In the genomic region with DNA sequence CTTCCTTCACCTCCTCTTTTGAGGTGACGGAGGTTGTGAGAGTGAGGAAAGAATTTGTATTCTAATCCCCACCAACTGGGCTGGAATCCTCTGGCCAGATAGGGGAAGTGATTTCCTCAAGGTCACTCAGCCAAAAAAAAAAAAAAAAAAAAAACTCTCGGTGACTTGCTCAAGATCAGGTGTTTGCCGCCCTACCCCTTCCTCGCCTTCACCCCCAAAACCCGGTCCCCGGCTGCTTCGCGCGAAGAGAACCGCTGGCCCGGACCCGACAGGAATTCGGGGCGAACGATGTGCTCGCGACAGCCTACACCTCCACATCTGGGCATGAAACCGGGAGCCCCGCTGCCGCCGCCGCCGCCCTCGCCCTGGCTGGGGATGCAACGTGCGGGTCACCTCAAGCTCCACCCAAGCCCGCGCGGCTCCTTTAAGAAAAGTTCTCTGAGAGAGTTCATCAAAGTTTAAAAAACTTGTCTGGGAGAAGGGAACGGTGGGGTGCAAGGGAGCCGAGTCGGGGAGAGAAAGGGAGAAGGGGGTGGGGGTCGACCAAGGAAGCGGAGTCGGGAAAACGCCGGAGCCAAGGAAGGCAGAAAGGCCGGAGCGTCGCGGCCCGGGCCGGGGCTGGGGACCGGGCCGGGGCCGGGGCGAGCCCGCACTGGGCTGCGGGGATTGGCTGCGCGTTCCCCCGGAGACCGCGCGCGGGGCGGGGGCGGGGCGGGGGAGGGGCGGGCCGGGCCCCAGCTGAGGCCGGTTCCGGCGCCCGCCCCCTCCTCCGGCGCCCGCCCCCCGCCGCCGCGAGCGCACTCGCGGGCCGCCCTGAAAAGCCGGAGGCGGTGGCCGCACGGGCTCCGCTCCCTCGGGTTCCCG, we compare ENCODE assay signal across 8 mouse cellular contexts. TPM values are rescaled to one million over a fixed set of nuclear protein-coding genes. Genes with fewer than 3 reads are reported as not detected.
A peak's percentile ranks its signal among the peaks of the same experiment; 100 is the strongest.
DNase-seq lines count a peak whose midpoint lies in the region; ATAC-seq and TF ChIP-seq lines count a peak whose summit lies in the region.

No protein-coding gene starts in this region.

- peaks cover 23% of the 10 kb centered on the region for H3K4me1 ChIP-seq in forebrain, embryonic 12.5 days
- H3K4me1 ChIP-seq in limb, embryonic 11.5 days (ENCODE audit: control insufficient read depth, insufficient read depth, low read length) = peaks cover 16% of the 10 kb centered on the region; the same call in 1 of the 2 replicates
- H3K4me1 ChIP-seq in midbrain, embryonic 11.5 days (ENCODE audit: control insufficient read depth, insufficient read depth, low read length) = peaks cover 19% of the 10 kb centered on the region
- H3K4me1 ChIP-seq in stomach, postnatal 0 days (replicated peaks; ENCODE audit: control insufficient read depth, insufficient read depth) = no peaks in the 10 kb centered on the region

- peak overlapping the region; percentile 65 for H3K9ac ChIP-seq in forebrain, embryonic 12.5 days
- H3K9ac ChIP-seq in limb, embryonic 11.5 days (ENCODE audit: low read length) = peak overlapping the region; percentile 83
- peak overlapping the region; percentile 75 for H3K9ac ChIP-seq in midbrain, embryonic 11.5 days (ENCODE audit: low read length)
- H3K9ac ChIP-seq in stomach, postnatal 0 days (ENCODE audit: low read length) = peak overlapping the region; percentile 72

- CTCF ChIA-PET in Patski (lab: Charles Lee) = interaction anchor here (2.2 to 2.5 kb wide), 2 partner anchors 24 to 34 kb away, joined by 6 to 8 read pairs; no protein-coding TSS in a partner anchor

- WGBS in forebrain, embryonic 12.5 days = under 1% methylated on average over 55 of the region's 83 CpGs
- WGBS in limb, embryonic 11.5 days = 1% methylated on average over 34 of the region's 83 CpGs
- WGBS in midbrain, embryonic 11.5 days = 0% methylated on average over 40 of the region's 83 CpGs
- under 1% methylated on average over 59 of the region's 83 CpGs for WGBS in stomach, postnatal 0 days

- peak; percentile 64 for ATAC-seq in Patski
- ATAC-seq in forebrain, embryonic 12.5 days (ENCODE audit: low FRiP score) = peak; percentile 88
- peak; percentile 79 for ATAC-seq in limb, embryonic 11.5 days (ENCODE audit: insufficient number of reproducible peaks, low FRiP score, low TSS enrichment, low read depth)
- peak; percentile 89 for ATAC-seq in midbrain, embryonic 11.5 days (ENCODE audit: low FRiP score)
- ATAC-seq in stomach, postnatal 0 days (ENCODE audit: low FRiP score, low TSS enrichment) = peak; percentile 88

- peak overlapping the region; percentile 98 for H3K4me2 ChIP-seq in forebrain, embryonic 12.5 days
- H3K4me2 ChIP-seq in limb, embryonic 11.5 days (ENCODE audit: low read depth, severe bottlenecking) = peak overlapping the region; percentile 96
- H3K4me2 ChIP-seq in midbrain, embryonic 11.5 days = peak overlapping the region; percentile 90
- peak overlapping the region; percentile 95 for H3K4me2 ChIP-seq in stomach, postnatal 0 days (replicated peaks; ENCODE audit: low read depth)

- in situ Hi-C loops in Patski (cut with MboI; ENCODE audit: low pct_unique_long_range_greater_than_20kb) = no loop called here

- H3K36me3 ChIP-seq in forebrain, embryonic 12.5 days (replicated peaks) = no peaks in the 10 kb centered on the region
- no peaks in the 10 kb centered on the region for H3K36me3 ChIP-seq in limb, embryonic 11.5 days (ENCODE audit: control insufficient read depth, insufficient read depth, low read length)
- no peaks in the 10 kb centered on the region for H3K36me3 ChIP-seq in midbrain, embryonic 11.5 days (ENCODE audit: control insufficient read depth, insufficient read depth, low read length)
- no peaks in the 10 kb centered on the region for H3K36me3 ChIP-seq in stomach, postnatal 0 days (ENCODE audit: control insufficient read depth, insufficient read depth, low read length)

- TF ChIP-seq CTCF in Patski (IDR thresholded peaks at IDR 0.05) = no peak
- no peak for TF ChIP-seq CTCF in stomach, postnatal 0 days (IDR thresholded peaks at IDR 0.05; ENCODE audit: low read depth)

- intact Hi-C loops in heart, postnatal 36 days (cut with DNase I) = loop anchor here (2.0 kb wide), 3 partner anchors 15 to 35 kb away; no protein-coding TSS in a partner anchor

- H3K9me3 ChIP-seq in forebrain, embryonic 12.5 days = no peaks in the 10 kb centered on the region
- no peaks in the 10 kb centered on the region for H3K9me3 ChIP-seq in limb, embryonic 11.5 days (ENCODE audit: control insufficient read depth, low read length)
- no peaks in the 10 kb centered on the region for H3K9me3 ChIP-seq in midbrain, embryonic 11.5 days (ENCODE audit: control insufficient read depth, low read length)
- no peaks in the 10 kb centered on the region for H3K9me3 ChIP-seq in stomach, postnatal 0 days (ENCODE audit: control insufficient read depth, low read length)

- no peak overlapping the region for H3K27ac ChIP-seq in forebrain, embryonic 12.5 days
- 0 out of 2 replicates have a peak overlapping the region, but pooled peaks have one; percentile 22 for H3K27ac ChIP-seq in limb, embryonic 11.5 days (replicated peaks; ENCODE audit: low read depth, low read length)
- H3K27ac ChIP-seq in midbrain, embryonic 11.5 days (ENCODE audit: low read depth, low read length) = no peak overlapping the region
- H3K27ac ChIP-seq in stomach, postnatal 0 days (replicated peaks) = peak overlapping the region; percentile 86

- no peak for TF ChIP-seq EP300 in stomach, postnatal 0 days (optimal IDR thresholded peaks at IDR 0.05)

- H3K4me3 ChIP-seq in forebrain, embryonic 12.5 days (replicated peaks) = peak overlapping the region; percentile 67
- peak overlapping the region; percentile 70 for H3K4me3 ChIP-seq in limb, embryonic 11.5 days (ENCODE audit: low read depth, low read length)
- H3K4me3 ChIP-seq in midbrain, embryonic 11.5 days (ENCODE audit: low read depth, low read length) = peak overlapping the region; percentile 63
- H3K4me3 ChIP-seq in stomach, postnatal 0 days (ENCODE audit: low read depth, low read length) = peak overlapping the region; percentile 73

- POLR2A ChIA-PET in Patski (lab: Charles Lee) = interaction anchor here (1.1 to 1.7 kb wide), 3 partner anchors 16 to 42 kb away, joined by 3 to 4 read pairs (median 3); no protein-coding TSS in a partner anchor

- no peaks in the 10 kb centered on the region for H3K27me3 ChIP-seq in Patski
- peaks cover 73% of the 10 kb centered on the region for H3K27me3 ChIP-seq in forebrain, embryonic 12.5 days
- H3K27me3 ChIP-seq in limb, embryonic 11.5 days (ENCODE audit: control insufficient read depth, insufficient read depth, low read length) = peaks cover 7% of the 10 kb centered on the region; the same call in 1 of the 2 replicates
- H3K27me3 ChIP-seq in midbrain, embryonic 11.5 days (ENCODE audit: control insufficient read depth, insufficient read depth, low read length) = peaks cover 30% of the 10 kb centered on the region
- H3K27me3 ChIP-seq in stomach, postnatal 0 days (ENCODE audit: control insufficient read depth, insufficient read depth, low read length) = no peaks in the 10 kb centered on the region

- DNase-seq in 3T3-L1 (ENCODE audit: low read depth, low spot score) = peak; percentile 32
- no peak for DNase-seq in Patski (ENCODE audit: low read depth, low spot score)
- DNase-seq in heart, postnatal 36 days = peak; percentile 67 to 72
- peak; percentile 76 for DNase-seq in limb, embryonic 11.5 days (ENCODE audit: low spot score)
- peak; percentile 94 for DNase-seq in midbrain, embryonic 11.5 days (ENCODE audit: low spot score, missing footprints)
- DNase-seq in stomach, postnatal 0 days (ENCODE audit: low spot score) = peak; percentile 67
- no peak for DNase-seq in frontal cortex, adult 2 months (ENCODE audit: extremely low spot score in 1 of 2, low spot score in 1 of 2)

RNA-seq across cellular contexts. Expression of a gene that starts 0.6 kb away (rescaled TPM):
- 53.9 TPM for polyA plus RNA-seq in Patski (2021)
- polyA plus RNA-seq in forebrain, embryonic 12.5 days (2016; fragmentation: Nextera tagmentation; extraction: Ambion mirVana) = 9.9 and 10.5 TPM in 2 replicates
- total RNA-seq in heart, postnatal 36 days (2021) = 10 to 100 TPM; 35.7 to 37.9 TPM
- 29.7 and 31.5 TPM in 2 replicates for polyA plus RNA-seq in limb, embryonic 11.5 days (2014; fragmentation: Nextera tagmentation; extraction: Ambion mirVana)
- polyA plus RNA-seq in midbrain, embryonic 11.5 days (2014; fragmentation: Nextera tagmentation; extraction: Ambion mirVana) = 19.7 and 24.0 TPM in 2 replicates
- polyA plus RNA-seq in stomach, postnatal 0 days (2015; fragmentation: Nextera tagmentation; extraction: Ambion mirVana) = 18.1 and 19.9 TPM in 2 replicates
- polyA plus RNA-seq in frontal cortex, adult 2 months (2012; rRNA removed) = 7.5 and 8.3 TPM in 2 replicates

RNA-seq across cellular contexts. Expression of a gene that starts 37.8 kb away (rescaled TPM):
- 197 TPM for polyA plus RNA-seq in Patski (2021)
- polyA plus RNA-seq in forebrain, embryonic 12.5 days (2016; fragmentation: Nextera tagmentation; extraction: Ambion mirVana) = 247 and 249 TPM in 2 replicates
- total RNA-seq in heart, postnatal 36 days (2021) = 100 to 1,000 TPM; 225 to 237 TPM
- polyA plus RNA-seq in limb, embryonic 11.5 days (2014; fragmentation: Nextera tagmentation; extraction: Ambion mirVana) = 254 and 261 TPM in 2 replicates
- polyA plus RNA-seq in midbrain, embryonic 11.5 days (2014; fragmentation: Nextera tagmentation; extraction: Ambion mirVana) = 199 and 215 TPM in 2 replicates
- 138 and 144 TPM in 2 replicates for polyA plus RNA-seq in stomach, postnatal 0 days (2015; fragmentation: Nextera tagmentation; extraction: Ambion mirVana)
- polyA plus RNA-seq in frontal cortex, adult 2 months (2012; rRNA removed) = 220 and 229 TPM in 2 replicates

RNA-seq across cellular contexts. Expression of a gene that starts 43.0 kb away (rescaled TPM):
- polyA plus RNA-seq in Patski (2021) = 7.2 TPM
- 28.8 and 33.7 TPM in 2 replicates for polyA plus RNA-seq in forebrain, embryonic 12.5 days (2016; fragmentation: Nextera tagmentation; extraction: Ambion mirVana)
- total RNA-seq in heart, postnatal 36 days (2021) = under 1 TPM; 0.30 to 0.61 TPM
- polyA plus RNA-seq in limb, embryonic 11.5 days (2014; fragmentation: Nextera tagmentation; extraction: Ambion mirVana) = 13.3 and 15.0 TPM in 2 replicates
- 12.0 and 13.6 TPM in 2 replicates for polyA plus RNA-seq in midbrain, embryonic 11.5 days (2014; fragmentation: Nextera tagmentation; extraction: Ambion mirVana)
- polyA plus RNA-seq in stomach, postnatal 0 days (2015; fragmentation: Nextera tagmentation; extraction: Ambion mirVana) = 2.1 and 2.4 TPM in 2 replicates
- polyA plus RNA-seq in frontal cortex, adult 2 months (2012; rRNA removed) = 0.24 and 0.36 TPM in 2 replicates

RNA-seq across cellular contexts. Expression of a gene that starts 50.2 kb away (rescaled TPM):
- polyA plus RNA-seq in Patski (2021) = 11.9 TPM
- 9.0 and 9.1 TPM in 2 replicates for polyA plus RNA-seq in forebrain, embryonic 12.5 days (2016; fragmentation: Nextera tagmentation; extraction: Ambion mirVana)
- total RNA-seq in heart, postnatal 36 days (2021) = 10 to 100 TPM; 13.3 to 15.3 TPM
- 12.2 and 12.5 TPM in 2 replicates for polyA plus RNA-seq in limb, embryonic 11.5 days (2014; fragmentation: Nextera tagmentation; extraction: Ambion mirVana)
- polyA plus RNA-seq in midbrain, embryonic 11.5 days (2014; fragmentation: Nextera tagmentation; extraction: Ambion mirVana) = 8.2 and 9.0 TPM in 2 replicates
- polyA plus RNA-seq in stomach, postnatal 0 days (2015; fragmentation: Nextera tagmentation; extraction: Ambion mirVana) = 9.6 and 10.6 TPM in 2 replicates
- 17.0 and 17.9 TPM in 2 replicates for polyA plus RNA-seq in frontal cortex, adult 2 months (2012; rRNA removed)

Comparison
In these comparisons a context has a peak if more than half of its experiments do, and no peak if none do; other contexts are left out.
1. DNase-seq: peak in 3T3-L1 (single experiment), heart, postnatal 36 days (2 of 2), limb, embryonic 11.5 days (single experiment), midbrain, embryonic 11.5 days (single experiment) and stomach, postnatal 0 days (single experiment); none in Patski (single experiment) and frontal cortex, adult 2 months (0 of 2).
2. H3K27ac ChIP-seq: peak in limb, embryonic 11.5 days (single experiment) and stomach, postnatal 0 days (single experiment); none in forebrain, embryonic 12.5 days (single experiment) and midbrain, embryonic 11.5 days (single experiment).
3. Peak in every context shown above with its lines, with median percentiles within 50 percentile points of each other: ATAC-seq, H3K4me2 ChIP-seq, H3K4me3 ChIP-seq and H3K9ac ChIP-seq.